Mouse (Mus musculus) erythroblast, embryonic 14.5 days (primary cell): Measurements from ENCODE around the gene Ahctf1.

ENCODE experiments used
- GATA1 ChIP-seq: IDR thresholded peaks from 2 replicates; pipeline ENCODE4 v1.6.1; 2012; ENCODE audit warnings: low read length, inconsistent platforms, mixed read lengths
- TAL1 ChIP-seq: IDR thresholded peaks from 3 replicates; pipeline ENCODE4 v1.6.1; 2012; ENCODE audit warnings: low read length, inconsistent platforms, mixed read lengths

DNA sequence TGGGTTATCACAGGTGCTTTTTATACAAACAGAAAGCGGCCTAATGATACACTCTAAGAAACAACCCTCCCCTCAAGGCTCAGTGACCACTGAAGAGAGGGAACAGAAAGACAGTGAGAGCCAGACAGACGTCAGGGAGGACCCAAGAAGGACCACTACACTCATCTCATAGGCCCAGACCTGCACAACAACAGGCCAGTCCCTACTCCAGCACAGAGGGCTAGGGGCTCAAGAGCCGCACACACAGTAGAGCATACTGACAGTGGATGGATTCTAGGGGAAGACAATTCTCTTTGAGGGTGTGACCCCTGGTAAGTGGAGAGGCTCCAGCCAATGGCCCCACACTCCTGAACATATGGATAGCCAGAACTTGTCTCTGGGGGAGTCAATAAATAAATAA lies 67.0 kb downstream of the Ahctf1 start:
- TF ChIP-seq TAL1 (no peak), GATA1 (no peak)
